Mouse (Mus musculus) megakaryocyte-erythroid progenitor cell, adult 5-6 weeks (primary cell): ENCODE data around the gene Ubr1. TPM values are rescaled to one million over a fixed set of nuclear protein-coding genes. Genes with fewer than 3 reads are reported as not detected.
"Not testable (repeated sequence)": the region's sequence is repeated elsewhere in the genome, so short reads cannot be mapped to it uniquely, and the experiment has no call there.

Source experiments
- ATAC-seq: replicated peaks from 2 replicates; pipeline ENCODE4 v1.8.0; 2016; ENCODE audit warnings: mild to moderate bottlenecking, inconsistent platforms; ENCODE audit not compliant: severe bottlenecking, poor library complexity, low FRiP score, low TSS enrichment
- total RNA-seq, 2 experiments: library from RNA; stranded (forward) in 1 of 2; stranded (reverse) in 1 of 2; fragments of 200-1000, 215-1000 nt in 1 of 2; fragments of >200 nt in 1 of 2; fragmentation: Nextera tagmentation in 1 of 2; gene quantifications; 2 replicates each; pipeline ENCODE4 v1.2.3; 2014 to 2017

Ubr1 gene
- total RNA-seq (2014; fragmentation: Nextera tagmentation), result 32.9 and 36.0 TPM in 2 replicates
- total RNA-seq (2017), result 36.1 and 39.5 TPM in 2 replicates

- ATAC-seq, result peak; percentile 92
Observed at GRCm38 (mm10) chr2:120970559-120971080, at the start of gene Ubr1. Ubr1 (minus strand) TSS chr2:120970715.

- ATAC-seq, result no peak
Observed at GRCm38 (mm10) chr2:121017151-121017550, 46.6 kb upstream of the Ubr1 start.

- no peak for ATAC-seq
Observed at GRCm38 (mm10) chr2:121016226-121016625, 45.7 kb upstream of the Ubr1 start.

DNA sequence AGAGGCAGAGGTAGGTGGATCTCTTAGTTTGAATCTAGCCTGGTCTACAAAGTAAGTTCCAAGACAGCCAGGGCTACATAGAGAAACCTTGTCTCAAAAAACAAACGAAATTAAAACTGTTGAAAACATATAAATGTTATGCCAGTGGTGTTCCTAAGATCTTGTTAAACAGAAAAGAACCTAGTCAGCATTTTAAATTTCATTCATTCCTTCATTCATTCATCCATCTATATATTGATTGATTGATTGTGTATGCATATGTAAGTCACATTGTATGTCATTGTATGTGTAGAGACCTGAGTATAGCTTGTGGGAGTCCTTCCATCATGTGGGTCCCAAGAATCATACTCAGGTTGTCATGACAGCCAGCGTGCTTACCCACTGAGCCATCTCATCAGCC, 45.0 kb upstream of the Ubr1 start:
- ATAC-seq, result no peak

DNA sequence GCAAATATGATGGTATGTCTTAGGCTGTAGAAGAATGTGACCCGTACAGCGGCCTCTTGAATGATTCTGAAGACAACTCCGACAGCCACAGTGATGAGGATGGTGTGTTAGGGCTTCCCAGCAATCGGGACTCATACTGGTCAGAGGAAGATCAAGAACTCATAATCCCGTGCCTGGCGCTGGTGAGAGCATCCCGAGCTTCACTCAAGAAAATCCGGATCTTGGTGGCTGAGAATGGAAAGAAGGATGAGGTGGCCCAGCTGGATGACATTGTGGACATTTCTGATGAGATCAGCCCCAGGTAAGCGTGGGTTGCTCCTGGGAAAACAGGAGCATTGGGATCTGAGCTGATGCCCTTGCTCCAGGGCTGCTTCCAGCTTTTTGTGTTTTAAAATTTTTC, 42.2 kb upstream of the Ubr1 start:
- ATAC-seq, result no peak

DNA sequence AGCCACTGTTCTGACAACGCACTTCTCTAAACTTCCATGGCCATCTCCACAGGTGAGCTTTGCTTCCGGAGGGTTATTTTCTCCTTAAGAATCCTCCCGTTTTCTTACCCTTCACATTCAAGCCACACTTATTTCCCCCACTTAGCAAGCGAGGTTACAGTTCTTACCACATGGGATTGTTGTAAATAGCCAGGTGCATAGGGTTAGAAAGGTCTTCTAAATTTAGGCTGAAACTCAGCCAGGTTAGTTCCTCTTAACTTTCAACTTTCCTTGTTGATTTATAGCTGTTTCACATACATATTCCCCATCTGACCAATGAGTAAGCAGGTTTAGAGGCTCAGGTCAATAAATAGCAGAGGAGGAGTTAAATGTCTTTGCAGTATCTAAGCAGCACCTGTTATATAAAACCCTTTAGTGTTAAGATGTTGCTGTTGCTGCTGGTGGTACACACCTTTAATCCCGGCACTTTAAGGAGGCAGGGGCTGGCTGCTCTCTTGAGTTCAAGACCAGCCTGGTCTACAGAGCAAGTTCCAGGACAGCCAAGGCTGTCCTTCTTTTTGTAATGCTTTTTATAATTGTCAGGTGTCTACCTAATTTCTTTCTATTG, 38.7 kb upstream of the Ubr1 start:
- no peak for ATAC-seq

DNA sequence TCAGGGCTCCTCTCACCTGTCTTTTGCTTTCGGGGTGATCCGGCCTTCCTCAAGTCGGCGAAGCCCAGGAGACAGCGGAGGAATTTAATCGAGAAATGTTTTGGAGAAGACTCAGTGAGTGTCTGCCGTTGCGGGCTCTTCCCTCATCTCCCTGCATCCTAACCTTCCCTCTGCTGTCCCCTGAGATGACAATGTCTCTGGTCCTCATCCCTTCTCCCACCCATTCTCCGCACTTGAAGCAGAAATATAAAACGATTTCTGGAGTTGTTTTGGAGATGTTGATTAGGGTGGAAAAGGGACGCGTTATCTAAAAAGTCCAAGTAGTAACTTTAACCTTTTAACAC, 38.1 kb upstream of the Ubr1 start:
- ATAC-seq, result no peak

DNA sequence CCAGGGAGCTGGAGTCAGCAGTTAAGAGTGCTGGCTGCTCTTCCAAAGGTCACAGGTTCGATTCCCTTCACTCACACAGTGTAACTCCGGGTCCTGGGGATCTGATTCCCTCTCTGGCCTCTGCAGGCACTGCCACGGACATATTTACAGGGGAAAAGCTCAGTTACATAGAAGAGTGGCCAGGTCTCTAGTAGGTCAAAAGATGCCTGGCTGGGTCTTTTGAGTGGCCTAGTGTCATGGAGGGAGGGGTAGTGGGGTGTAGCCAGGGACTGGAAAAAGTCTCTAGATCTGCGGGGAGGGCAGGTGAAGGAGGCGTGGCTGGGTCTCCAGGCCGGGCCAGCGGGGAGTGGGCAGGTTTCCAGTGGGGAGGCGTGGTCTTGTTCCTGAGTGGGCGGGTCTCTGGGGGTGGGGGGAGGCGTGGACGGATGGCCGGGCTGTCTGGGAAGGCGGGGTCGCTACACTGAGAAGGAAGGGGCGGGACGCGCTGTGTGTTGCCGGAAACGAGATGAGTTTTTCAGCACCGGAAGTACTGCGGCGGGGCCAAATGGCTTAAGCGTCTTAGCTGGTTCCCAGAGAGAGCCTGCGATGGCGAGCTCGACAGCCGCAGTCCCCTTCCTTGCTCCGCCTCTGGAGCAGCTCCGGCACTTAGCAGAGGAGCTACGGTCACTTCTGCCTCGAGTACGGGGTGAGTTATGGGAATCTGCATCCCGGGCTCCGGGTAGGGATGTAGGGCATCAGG, 37.6 kb upstream of the Ubr1 start, which contains the start of gene Ccndbp1:
Gene Ccndbp1 (plus strand): TSS at position 479 of the 739 bp plus-strand sequence.
- ATAC-seq, result peak; percentile 96

DNA sequence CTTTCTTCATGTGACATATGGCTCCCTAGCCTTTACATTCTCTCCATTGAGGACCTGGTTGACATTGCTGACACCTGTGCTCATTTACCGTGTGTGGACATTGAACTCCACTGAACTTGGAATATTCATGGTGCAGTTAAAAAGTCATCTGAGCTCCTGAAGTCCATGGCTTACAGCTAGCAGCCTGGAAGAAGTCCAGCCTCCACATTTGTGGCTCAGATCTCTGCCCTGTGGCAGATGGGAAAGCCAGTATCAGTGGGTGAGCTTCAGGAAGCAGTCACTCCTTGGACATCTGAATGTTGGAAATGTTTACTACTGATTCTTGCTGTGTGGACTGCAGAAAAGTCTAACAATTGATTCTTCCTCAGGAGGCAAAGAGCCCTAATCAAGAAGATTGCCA, 36.5 kb upstream of the Ubr1 start:
- no peak for ATAC-seq

- ATAC-seq, result no peak
Observed at GRCm38 (mm10) chr2:121004018-121004811, 33.7 kb upstream of the Ubr1 start.

DNA sequence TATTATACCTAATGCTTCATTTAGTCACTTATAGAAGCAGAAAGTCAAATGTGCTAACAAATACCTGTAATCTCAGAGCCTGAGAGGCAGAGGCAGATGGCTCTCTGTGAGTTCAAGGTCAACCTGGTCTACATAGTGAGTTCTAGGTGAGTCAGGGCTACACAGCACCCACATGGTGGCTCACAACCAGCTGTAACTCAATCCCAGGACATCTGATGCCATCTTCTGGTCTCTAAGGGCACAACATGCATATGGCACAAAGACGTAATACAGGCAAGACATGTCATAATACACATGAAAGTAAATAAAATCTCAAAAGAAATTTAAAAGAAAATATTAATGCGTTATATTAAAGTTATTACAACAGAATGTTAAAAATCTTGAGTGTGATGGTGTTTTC, 33.1 kb upstream of the Ubr1 start:
- no peak for ATAC-seq

DNA sequence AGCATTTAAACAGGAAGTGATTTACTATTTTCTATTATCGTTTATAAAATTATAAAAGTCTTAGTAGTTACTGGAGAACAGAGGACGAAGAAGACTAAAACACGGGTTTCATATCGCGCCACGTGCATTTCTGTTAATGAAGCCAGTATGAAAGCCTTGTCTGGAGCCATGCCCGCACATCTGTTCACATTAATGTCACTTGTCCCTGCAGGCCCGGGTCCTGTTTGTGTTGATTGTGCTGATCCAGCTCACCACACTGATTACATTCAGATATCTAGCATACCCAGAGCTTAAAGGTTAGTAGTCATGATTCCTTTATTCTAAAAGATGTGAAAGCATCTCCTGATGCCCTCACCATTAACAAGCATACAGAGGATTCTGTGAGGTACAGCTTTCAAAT, 28.3 kb upstream of the Ubr1 start:
- peak; percentile 83 for ATAC-seq

DNA sequence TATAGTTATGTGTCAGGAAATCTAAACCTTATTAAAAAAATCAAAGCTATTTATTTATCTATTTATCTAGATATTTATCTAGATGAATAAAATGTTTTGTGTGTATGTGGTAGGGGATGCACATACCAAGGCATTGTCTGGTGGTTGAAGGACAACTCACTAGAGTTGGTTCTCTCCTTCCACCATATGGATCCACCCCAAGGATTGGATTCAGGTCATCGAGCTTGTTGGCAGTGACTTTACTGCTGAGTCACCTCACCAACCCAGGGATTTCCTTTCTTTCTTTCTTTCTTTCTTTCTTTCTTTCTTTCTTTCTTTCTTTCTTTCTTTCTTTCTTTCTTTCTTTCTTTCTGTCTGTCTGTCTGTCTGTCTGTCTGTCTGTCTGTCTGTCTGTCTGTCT, 26.1 kb upstream of the Ubr1 start:
- not testable (repeated sequence) for ATAC-seq

- no peak; the same call in 1 of the 2 replicates for ATAC-seq
Observed at GRCm38 (mm10) chr2:120991196-120991595, 20.7 kb upstream of the Ubr1 start.

GRCm38 (mm10) chr2:120985241-120985640, 14.7 kb upstream of the Ubr1 start:
- ATAC-seq, result no peak

- ATAC-seq, result no peak
Observed at GRCm38 (mm10) chr2:120983611-120984010, 13.1 kb upstream of the Ubr1 start.

DNA sequence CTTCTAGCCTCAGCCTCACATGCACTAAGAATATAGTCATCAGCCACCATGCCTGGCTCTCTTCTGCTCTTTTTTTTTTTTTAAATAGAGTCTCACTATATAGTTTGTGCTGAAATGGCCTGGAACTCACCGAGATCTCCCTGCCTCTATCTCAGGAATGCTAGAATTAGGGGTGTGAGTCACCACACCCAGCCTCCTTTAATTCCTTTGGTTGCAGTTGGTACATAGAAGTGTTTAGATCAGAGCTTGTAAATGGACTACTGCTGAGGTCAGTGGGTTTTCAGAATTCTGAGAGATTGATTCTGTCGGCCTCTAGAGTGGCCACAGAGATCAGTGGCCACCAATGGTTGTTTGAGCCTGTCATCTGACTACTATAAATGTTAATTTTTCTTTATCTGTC, 10.3 kb upstream of the Ubr1 start:
- no peak for ATAC-seq

DNA sequence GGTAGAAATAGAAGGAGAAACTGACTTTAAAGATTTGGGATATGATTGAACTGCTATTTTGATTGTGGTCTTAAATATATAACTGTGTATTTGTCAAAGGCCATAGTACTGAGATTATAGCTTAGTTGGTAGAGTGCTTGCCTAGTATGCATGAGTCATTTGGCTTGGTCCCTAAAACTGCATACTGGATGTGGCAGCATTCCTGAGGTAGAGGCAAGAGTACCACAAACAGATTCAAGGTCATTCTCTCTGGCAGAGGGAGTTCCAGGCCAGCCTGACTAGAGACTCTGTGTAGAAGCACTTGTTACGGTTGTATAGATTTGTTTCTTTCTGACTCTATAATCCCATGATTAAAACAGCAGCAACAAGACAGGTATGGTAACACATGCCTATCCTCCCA, 9.3 kb upstream of the Ubr1 start:
- no peak for ATAC-seq

GRCm38 (mm10) chr2:120978693-120979037, 8.2 kb upstream of the Ubr1 start:
- ATAC-seq, result no peak

- no peak for ATAC-seq
Observed at GRCm38 (mm10) chr2:120977926-120978692, 7.6 kb upstream of the Ubr1 start.
